Mouse (Mus musculus): Measurements from ENCODE around the gene Snd1. TPM values are rescaled to one million over a fixed set of nuclear protein-coding genes. Genes with fewer than 3 reads are reported as not detected.

Gene Snd1
- polyA plus RNA-seq, 1 experiment from 2014 or later: 39.4 TPM

GRCm38 (mm10) chr6:28762132-28762775 lies 287.3 kb downstream of the Snd1 start:
- no peaks in the 10 kb centered on the region for H3K36me3 ChIP-seq (ENCODE audit: control insufficient read depth, insufficient read depth)
- no peak overlapping the region for H3K9ac ChIP-seq (ENCODE audit: low read depth, low read length)
- H3K4me3 ChIP-seq (ENCODE audit: low read depth, low read length): no peak overlapping the region
- no peak for ATAC-seq
- TF ChIP-seq CTCF (IDR thresholded peaks at IDR 0.05; ENCODE audit: low read depth): no peak
- H3K9me3 ChIP-seq (ENCODE audit: control insufficient read depth): no peaks in the 10 kb centered on the region
- H3K4me1 ChIP-seq (replicated peaks; ENCODE audit: control insufficient read depth, insufficient read depth, low read length): no peaks in the 10 kb centered on the region; the same call in 1 of the 2 replicates
- H3K4me2 ChIP-seq (replicated peaks; ENCODE audit: low read depth): no peak overlapping the region
- no peaks in the 10 kb centered on the region for H3K27me3 ChIP-seq (replicated peaks; ENCODE audit: control insufficient read depth, insufficient read depth, low read length)
- 50% methylated on average over 5 of the region's 5 CpGs for WGBS
- H3K27ac ChIP-seq (ENCODE audit: low read depth, low read length): no peak overlapping the region

GRCm38 (mm10) chr6:28766622-28767021 lies 291.7 kb downstream of the Snd1 start:
- Histone ChIP-seq H3K4me2 (replicated peaks; ENCODE audit: low read depth) (no peak overlapping the region), H3K27me3 (replicated peaks; ENCODE audit: control insufficient read depth, insufficient read depth, low read length) (no peaks in the 10 kb centered on the region), H3K9me3 (ENCODE audit: control insufficient read depth) (no peaks in the 10 kb centered on the region), H3K27ac (ENCODE audit: low read depth, low read length) (no peak overlapping the region), H3K4me1 (replicated peaks; ENCODE audit: control insufficient read depth, insufficient read depth, low read length) (no peaks in the 10 kb centered on the region), H3K9ac (ENCODE audit: low read depth, low read length) (no peak overlapping the region), H3K4me3 (ENCODE audit: low read depth, low read length) (no peak overlapping the region), H3K36me3 (ENCODE audit: control insufficient read depth, insufficient read depth) (no peaks in the 10 kb centered on the region)
- 76% methylated on average over 3 of the region's 3 CpGs for WGBS
- ATAC-seq: no peak
- TF ChIP-seq CTCF (IDR thresholded peaks at IDR 0.05; ENCODE audit: low read depth): no peak

DNA sequence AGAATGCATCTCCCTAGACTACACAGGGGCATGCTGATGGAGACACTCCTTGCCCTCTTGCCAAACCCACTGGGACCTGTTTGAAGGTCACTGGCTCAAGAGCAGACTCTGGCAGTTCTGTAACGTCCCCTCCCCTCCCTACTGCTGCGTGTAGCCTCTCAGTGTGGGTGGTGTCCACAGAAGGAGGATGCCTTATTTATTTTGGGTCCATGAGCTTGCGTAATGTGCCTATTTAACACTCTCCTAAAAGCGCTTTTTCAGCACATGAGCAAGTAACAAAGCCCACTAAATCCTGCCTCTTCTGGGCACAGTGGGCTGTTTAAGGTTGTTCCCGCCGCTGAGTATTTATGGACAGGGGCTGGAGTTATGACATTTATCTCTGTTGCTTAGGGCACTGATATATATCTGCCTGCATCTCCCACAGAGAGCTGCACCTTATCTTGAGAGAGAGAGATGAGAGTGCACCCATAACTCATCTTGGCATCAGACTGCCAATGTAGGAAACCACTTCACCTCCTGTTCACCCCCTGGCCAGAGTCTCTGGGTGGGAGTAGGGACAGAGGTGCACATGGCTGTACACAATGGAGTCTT lies 293.0 kb downstream of the Snd1 start:
- H3K9ac ChIP-seq (ENCODE audit: low read depth, low read length): no peak overlapping the region
- no peak overlapping the region for H3K27ac ChIP-seq (ENCODE audit: low read depth, low read length)
- no peaks in the 10 kb centered on the region for H3K36me3 ChIP-seq (ENCODE audit: control insufficient read depth, insufficient read depth)
- H3K27me3 ChIP-seq (replicated peaks; ENCODE audit: control insufficient read depth, insufficient read depth, low read length): no peaks in the 10 kb centered on the region
- no peaks in the 10 kb centered on the region for H3K4me1 ChIP-seq (replicated peaks; ENCODE audit: control insufficient read depth, insufficient read depth, low read length)
- no peak overlapping the region for H3K4me3 ChIP-seq (ENCODE audit: low read depth, low read length)
- no peaks in the 10 kb centered on the region for H3K9me3 ChIP-seq (ENCODE audit: control insufficient read depth)
- ATAC-seq: no peak
- WGBS: 83% methylated on average over 6 of the region's 6 CpGs
- TF ChIP-seq CTCF (IDR thresholded peaks at IDR 0.05; ENCODE audit: low read depth): no peak
- no peak overlapping the region for H3K4me2 ChIP-seq (replicated peaks; ENCODE audit: low read depth)

DNA sequence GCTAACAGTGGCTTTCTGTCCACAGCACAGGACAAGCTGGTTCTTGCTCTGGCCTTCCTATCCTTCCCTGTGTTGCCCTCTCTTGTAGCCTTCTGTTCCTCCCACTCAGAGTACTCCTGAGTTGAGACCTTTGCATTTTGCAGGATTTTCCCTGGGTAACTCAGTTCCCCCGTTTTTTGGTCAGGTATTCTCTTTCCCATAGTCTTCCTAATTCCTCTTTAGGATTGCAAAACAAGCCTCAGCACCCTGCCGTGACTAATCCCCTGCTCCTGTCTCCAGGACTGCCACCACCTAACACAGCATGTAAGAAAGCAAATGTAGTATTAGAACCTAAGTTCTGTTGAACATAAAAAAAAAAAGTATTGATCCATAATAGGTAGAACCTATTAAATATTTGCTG lies 296.4 kb downstream of the Snd1 start:
- Histone ChIP-seq H3K9ac (ENCODE audit: low read depth, low read length) (no peak overlapping the region), H3K9me3 (ENCODE audit: control insufficient read depth) (no peaks in the 10 kb centered on the region), H3K4me2 (replicated peaks; ENCODE audit: low read depth) (no peak overlapping the region), H3K27ac (ENCODE audit: low read depth, low read length) (no peak overlapping the region), H3K4me1 (replicated peaks; ENCODE audit: control insufficient read depth, insufficient read depth, low read length) (no peaks in the 10 kb centered on the region), H3K4me3 (ENCODE audit: low read depth, low read length) (no peak overlapping the region), H3K27me3 (replicated peaks; ENCODE audit: control insufficient read depth, insufficient read depth, low read length) (no peaks in the 10 kb centered on the region), H3K36me3 (ENCODE audit: control insufficient read depth, insufficient read depth) (no peaks in the 10 kb centered on the region; the same call in 1 of the 2 replicates)
- 61% methylated on average over 2 of the region's 2 CpGs for WGBS
- ATAC-seq: no peak
- TF ChIP-seq CTCF (IDR thresholded peaks at IDR 0.05; ENCODE audit: low read depth): no peak

- Histone ChIP-seq H3K9me3 (ENCODE audit: control insufficient read depth) (no peaks in the 10 kb centered on the region), H3K27me3 (replicated peaks; ENCODE audit: control insufficient read depth, insufficient read depth, low read length) (no peaks in the 10 kb centered on the region), H3K36me3 (ENCODE audit: control insufficient read depth, insufficient read depth) (no peaks in the 10 kb centered on the region; the same call in 1 of the 2 replicates), H3K9ac (ENCODE audit: low read depth, low read length) (no peak overlapping the region), H3K4me2 (replicated peaks; ENCODE audit: low read depth) (no peak overlapping the region), H3K27ac (ENCODE audit: low read depth, low read length) (no peak overlapping the region), H3K4me1 (replicated peaks; ENCODE audit: control insufficient read depth, insufficient read depth, low read length) (0 out of 2 replicates have a peak, but pooled peaks cover 3% of the 10 kb centered on the region), H3K4me3 (ENCODE audit: low read depth, low read length) (no peak overlapping the region)
- WGBS: 61% methylated on average over 3 of the region's 3 CpGs
- no peak for ATAC-seq
- TF ChIP-seq CTCF (IDR thresholded peaks at IDR 0.05; ENCODE audit: low read depth): no peak
Observed at GRCm38 (mm10) chr6:28781696-28782095, 306.8 kb downstream of the Snd1 start.

DNA sequence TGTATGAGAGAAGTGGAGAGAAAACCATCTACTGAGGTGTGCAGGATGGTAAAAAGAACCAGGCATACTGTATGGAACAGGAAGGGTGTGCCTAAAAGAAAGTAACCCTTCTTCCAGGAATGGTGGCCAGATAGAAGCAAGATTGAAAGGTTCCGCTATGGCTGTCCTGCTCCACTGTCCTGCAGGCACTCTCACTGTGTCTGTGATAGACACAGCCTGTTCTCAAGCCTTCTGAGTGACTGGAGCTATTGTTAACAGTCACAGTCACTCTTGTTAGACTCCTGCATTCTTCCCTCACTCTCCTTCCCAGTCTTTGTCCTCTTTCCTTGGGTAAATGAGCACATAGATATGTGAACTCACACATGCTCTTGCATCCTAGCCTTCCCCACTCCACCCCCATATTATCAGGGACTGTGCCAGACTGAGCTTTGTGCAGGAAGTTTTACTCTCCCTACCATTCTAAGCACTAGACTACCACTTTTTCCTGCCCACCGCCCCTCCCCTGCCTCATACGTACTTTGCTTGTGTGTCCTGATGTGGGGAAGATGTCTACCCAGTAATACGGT lies 308.2 kb downstream of the Snd1 start:
- H3K9ac ChIP-seq (ENCODE audit: low read depth, low read length): no peak overlapping the region
- TF ChIP-seq CTCF (IDR thresholded peaks at IDR 0.05; ENCODE audit: low read depth): no peak
- no peak overlapping the region for H3K4me3 ChIP-seq (ENCODE audit: low read depth, low read length)
- no peak for ATAC-seq
- H3K9me3 ChIP-seq (ENCODE audit: control insufficient read depth): no peaks in the 10 kb centered on the region
- 85% methylated on average over 4 of the region's 4 CpGs for WGBS
- H3K4me2 ChIP-seq (replicated peaks; ENCODE audit: low read depth): no peak overlapping the region
- H3K27me3 ChIP-seq (replicated peaks; ENCODE audit: control insufficient read depth, insufficient read depth, low read length): no peaks in the 10 kb centered on the region
- 0 out of 2 replicates have a peak, but pooled peaks cover 3% of the 10 kb centered on the region for H3K4me1 ChIP-seq (replicated peaks; ENCODE audit: control insufficient read depth, insufficient read depth, low read length)
- no peak overlapping the region for H3K27ac ChIP-seq (ENCODE audit: low read depth, low read length)
- H3K36me3 ChIP-seq (ENCODE audit: control insufficient read depth, insufficient read depth): no peaks in the 10 kb centered on the region; the same call in 1 of the 2 replicates
